Mouse (Mus musculus) liver, embryonic 14.5 days (tissue): ENCODE data around the gene Htr3b. TPM values are rescaled to one million over a fixed set of nuclear protein-coding genes. Genes with fewer than 3 reads are reported as not detected.
A peak's percentile ranks its signal among the peaks of the same experiment; 100 is the strongest.

Experiments used
- ATAC-seq: fragments of 200-750 bp; cut with Nextera tagmentation; 2 replicates; pipeline ENCODE4 v1.8.0; 2017; ENCODE audit warnings: moderate number of reproducible peaks, mild to moderate bottlenecking, moderate library complexity; ENCODE audit not compliant: insufficient read depth
- DNase-seq, 3 experiments: peaks; one replicate each; pipeline ENCODE4 v3.0.0-alpha.2; 2012 to 2013; ENCODE audit warnings: low read depth in 3 of 3, low spot score in 3 of 3
- H3K27ac ChIP-seq: fragments of 300-500 bp; sonication (generic); 2 replicates; pipeline ENCODE4 v1.5.1; 2014; ENCODE audit warnings: moderate library complexity, mild to moderate bottlenecking, control low read depth, inconsistent platforms
- H3K27me3 ChIP-seq: fragments of 300-500 bp; sonication (generic); 2 replicates; pipeline ENCODE4 v1.6.1; 2014; ENCODE audit warnings: mild to moderate bottlenecking, low read length, moderate library complexity; ENCODE audit not compliant: control insufficient read depth, insufficient read depth
- H3K36me3 ChIP-seq: fragments of 300-500 bp; sonication (generic); replicated peaks from 2 replicates; pipeline ENCODE4 v1.6.1; 2014; ENCODE audit warnings: low read depth; ENCODE audit not compliant: control insufficient read depth, insufficient read depth
- H3K4me1 ChIP-seq, 2 experiments: fragments of 200-500 bp in 1 of 2; fragments of 300-500 bp in 1 of 2; sonication (generic) in 1 of 2; replicated peaks; 2 replicates each; pipeline ENCODE4 v1.6.1; 2012 to 2014; ENCODE audit warnings: antibody characterized with exemption in 1 of 2, inconsistent platforms in 1 of 2, low read length in 1 of 2; ENCODE audit not compliant: control insufficient read depth in 2 of 2, insufficient read depth in 2 of 2
- H3K4me2 ChIP-seq: fragments of 300-500 bp; sonication (generic); 2 replicates; pipeline ENCODE4 v1.6.1; 2014; ENCODE audit warnings: low read depth, mild to moderate bottlenecking, control low read depth, moderate library complexity
- H3K4me3 ChIP-seq, 2 experiments: fragments of 200-500 bp in 1 of 2; fragments of 300-500 bp in 1 of 2; sonication (generic) in 1 of 2; 2 replicates each; pipeline ENCODE4 v1.5.1; 2012 to 2014; ENCODE audit warnings: low read depth in 2 of 2, low read length in 2 of 2, mild to moderate bottlenecking in 2 of 2, control low read depth in 1 of 2, inconsistent platforms in 1 of 2, moderate library complexity in 1 of 2; ENCODE audit not compliant: insufficient read depth in 1 of 2
- H3K9ac ChIP-seq: fragments of 300-500 bp; sonication (generic); replicated peaks from 2 replicates; pipeline ENCODE4 v1.6.1; 2014; ENCODE audit warnings: mild to moderate bottlenecking, control low read depth, moderate library complexity
- H3K9me3 ChIP-seq: fragments of 300-500 bp; sonication (generic); 2 replicates; pipeline ENCODE4 v1.6.1; 2016; ENCODE audit warnings: low read length, mixed read lengths; ENCODE audit not compliant: control insufficient read depth
- CTCF ChIP-seq: IDR thresholded peaks from 2 replicates; pipeline ENCODE4 v1.5.1; 2016; ENCODE audit warnings: antibody characterized with exemption, low read depth, control low read depth
- EP300 ChIP-seq: IDR thresholded peaks from 2 replicates; pipeline ENCODE4 v1.6.1; 2016; ENCODE audit warnings: antibody characterized with exemption, low read depth
- WGBS: fragments of 180-500 bp; shearing (Covaris S2); extraction: QIAGEN DNeasy Blood & Tissue Kit; methylation state at CpG from one replicate; pipeline ENCODE4 v1.1.7; 2014; ENCODE audit not compliant: insufficient replicate concordance; 5-methylcytosine and 5-hydroxymethylcytosine counted together
- polyA plus RNA-seq, 2 experiments: library from polyadenylated mRNA; depleted of rRNA in 1 of 2; stranded (reverse) in 1 of 2; unstranded in 1 of 2; fragments of >200 nt; fragmentation: Nextera tagmentation in 1 of 2; extraction: Ambion mirVana in 1 of 2; gene quantifications; 2 replicates each; pipeline versions ENCODE4 v1.2.1 to v1.2.3; 2012 to 2014

Gene Htr3b
- polyA plus RNA-seq, 2 experiments: 0.01 TPM; not detected in 1

GRCm38 (mm10) chr9:48976661-48977355, 12.0 kb upstream of the Htr3b start:
- Histone ChIP-seq H3K27ac (no peak overlapping the region), H3K9ac (no peak overlapping the region), H3K9me3 (no peaks in the 10 kb centered on the region), H3K4me1 (peaks cover 0 to 5% of the 10 kb centered on the region in 2 experiments; a peak in 2 of 4 replicates), H3K36me3 (no peaks in the 10 kb centered on the region), H3K4me3 (no peak overlapping the region), H3K27me3 (no peaks in the 10 kb centered on the region), H3K4me2 (no peak overlapping the region)
- 46% methylated on average over 6 of the region's 6 CpGs for WGBS
- TF ChIP-seq CTCF: no peak
- no peak for TF ChIP-seq EP300
- DNase-seq (no peak), ATAC-seq (no peak)

- DNase-seq (no peak), ATAC-seq (no peak)
- TF ChIP-seq CTCF (peak; percentile 72), EP300 (no peak)
- Histone ChIP-seq H3K27me3 (no peaks in the 10 kb centered on the region), H3K4me1 (no peaks in the 10 kb centered on the region), H3K27ac (no peak overlapping the region), H3K36me3 (no peaks in the 10 kb centered on the region), H3K9ac (no peak overlapping the region), H3K4me2 (no peak overlapping the region), H3K9me3 (no peaks in the 10 kb centered on the region), H3K4me3 (no peak overlapping the region)
- WGBS: 29% methylated on average over 3 of the region's 3 CpGs
Measured at GRCm38 (mm10) chr9:48972494-48972893, 7.7 kb upstream of the Htr3b start.

GRCm38 (mm10) chr9:48962131-48962530, 2.7 kb downstream of the Htr3b start:
- TF ChIP-seq CTCF (no peak), EP300 (no peak)
- 36% methylated on average over 7 of the region's 7 CpGs for WGBS
- no peak for ATAC-seq
- Histone ChIP-seq H3K27me3 (peaks cover 9% of the 10 kb centered on the region), H3K36me3 (no peaks in the 10 kb centered on the region), H3K4me2 (no peak overlapping the region), H3K4me3 (no peak overlapping the region), H3K27ac (no peak overlapping the region), H3K9me3 (no peaks in the 10 kb centered on the region), H3K9ac (no peak overlapping the region), H3K4me1 (no peaks in the 10 kb centered on the region)
- no peak for DNase-seq

GRCm38 (mm10) chr9:48961314-48961713, 3.5 kb downstream of the Htr3b start:
- no peak overlapping the region for H3K4me2 ChIP-seq
- no peak overlapping the region for H3K9ac ChIP-seq
- 35% methylated on average over 12 of the region's 12 CpGs for WGBS
- no peak for ATAC-seq
- peaks cover 9% of the 10 kb centered on the region for H3K27me3 ChIP-seq
- TF ChIP-seq CTCF (no peak), EP300 (no peak)
- no peaks in the 10 kb centered on the region for H3K36me3 ChIP-seq
- no peak overlapping the region for H3K27ac ChIP-seq
- H3K4me3 ChIP-seq: no peak overlapping the region
- no peaks in the 10 kb centered on the region for H3K4me1 ChIP-seq
- H3K9me3 ChIP-seq: no peaks in the 10 kb centered on the region
- no peak for DNase-seq

GRCm38 (mm10) chr9:48947565-48947964, 17.2 kb downstream of the Htr3b start:
- no peaks in the 10 kb centered on the region for H3K4me1 ChIP-seq
- H3K4me2 ChIP-seq: no peak overlapping the region
- DNase-seq: no peak
- ATAC-seq: no peak
- no peak overlapping the region for H3K27ac ChIP-seq
- no peak overlapping the region for H3K9ac ChIP-seq
- H3K27me3 ChIP-seq: no peaks in the 10 kb centered on the region
- 66% methylated on average over 4 of the region's 4 CpGs for WGBS
- H3K9me3 ChIP-seq: no peaks in the 10 kb centered on the region
- no peaks in the 10 kb centered on the region for H3K36me3 ChIP-seq
- TF ChIP-seq EP300 (no peak), CTCF (no peak)
- H3K4me3 ChIP-seq: no peak overlapping the region
